Mouse (Mus musculus): ENCODE measurements at regions not wholly inside any gene's neighbourhood (a gene's known extent, or its start where the extent isn't known, plus 50 kb on each side); places are given as distances from the start of the nearest gene placed in this dataset.

DNA sequence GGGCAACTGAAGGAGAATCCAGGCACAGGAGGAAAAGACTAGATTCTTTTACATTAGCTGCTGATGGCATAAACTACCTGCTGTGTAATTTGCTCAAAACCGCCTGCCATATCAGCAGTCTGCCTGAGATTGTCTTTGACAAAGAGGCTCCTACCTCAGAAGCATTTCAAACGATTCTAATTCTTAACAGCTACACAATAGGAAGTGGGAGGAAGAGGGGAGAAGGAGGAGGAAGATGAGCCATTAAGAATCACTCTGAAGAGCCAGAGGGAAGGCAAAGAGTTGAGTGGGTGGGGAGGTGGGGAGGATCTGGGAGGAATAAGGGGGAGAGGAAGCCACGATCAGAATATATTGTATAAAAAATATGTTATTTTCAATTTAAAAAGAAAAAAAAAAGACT is 500.9 kb upstream of the Gm10131 start:
- TF ChIP-seq POLR2A (IDR thresholded peaks at IDR 0.05; ENCODE audit: insufficient read length, low read depth) (no peak), POLR2AphosphoS2 (IDR thresholded peaks at IDR 0.05; ENCODE audit: insufficient read length, low read depth) (no peak), USF1 (IDR thresholded peaks at IDR 0.05; ENCODE audit: low read depth) (no peak), E2F4 (IDR thresholded peaks at IDR 0.05; ENCODE audit: insufficient read depth) (no peak), CEBPB (IDR thresholded peaks at IDR 0.05; ENCODE audit: insufficient read depth, poor library complexity, severe bottlenecking) (no peak)
